Mouse (Mus musculus) layer of hippocampus, adult 11-12 months (tissue): ENCODE results near the gene Gm10718.
A peak's percentile ranks its signal among the peaks of the same experiment; 100 is the strongest.
"Not testable (repeated sequence)": the region's sequence is repeated elsewhere in the genome, so short reads cannot be mapped to it uniquely, and the experiment has no call there.

Experiments
- DNase-seq: peaks from one replicate; pipeline ENCODE4 v3.0.0; 2022; ENCODE audit warnings: low spot score

Gene Gm10718

GRCm38 (mm10) chr9:3025653-3026052 is 2.3 kb downstream of the Gm10718 start:
- peak; percentile 64 for DNase-seq

GRCm38 (mm10) chr9:3026136-3026535 is 2.8 kb downstream of the Gm10718 start:
- not testable (repeated sequence) for DNase-seq

- DNase-seq = not testable (repeated sequence)
Measured at GRCm38 (mm10) chr9:3026741-3027140, 3.4 kb downstream of the Gm10718 start.

GRCm38 (mm10) chr9:3027200-3027599 is 3.9 kb downstream of the Gm10718 start:
- DNase-seq = not testable (repeated sequence)

GRCm38 (mm10) chr9:3029276-3030000 is 6.1 kb downstream of the Gm10718 start:
- peak; percentile 27 for DNase-seq

- DNase-seq = not testable (repeated sequence)
Measured at GRCm38 (mm10) chr9:3030677-3031318, 7.5 kb downstream of the Gm10718 start.

GRCm38 (mm10) chr9:3034299-3034698 is 11.0 kb downstream of the Gm10718 start, which contains the start of gene Gm17535:
Gene Gm17535, plus strand, starts transcription at chr9:3034599.
- DNase-seq = not testable (repeated sequence)

GRCm38 (mm10) chr9:3036577-3036976 is 13.2 kb downstream of the Gm10718 start, which contains the start of gene Gm10715:
Gene Gm10715, plus strand, starts transcription at chr9:3036877.
- DNase-seq = not testable (repeated sequence)

- DNase-seq = not testable (repeated sequence)
Measured at GRCm38 (mm10) chr9:3038161-3038560, 14.8 kb downstream of the Gm10718 start.
